Mouse (Mus musculus): ENCODE data around the gene Umod.

The Umod gene

DNA sequence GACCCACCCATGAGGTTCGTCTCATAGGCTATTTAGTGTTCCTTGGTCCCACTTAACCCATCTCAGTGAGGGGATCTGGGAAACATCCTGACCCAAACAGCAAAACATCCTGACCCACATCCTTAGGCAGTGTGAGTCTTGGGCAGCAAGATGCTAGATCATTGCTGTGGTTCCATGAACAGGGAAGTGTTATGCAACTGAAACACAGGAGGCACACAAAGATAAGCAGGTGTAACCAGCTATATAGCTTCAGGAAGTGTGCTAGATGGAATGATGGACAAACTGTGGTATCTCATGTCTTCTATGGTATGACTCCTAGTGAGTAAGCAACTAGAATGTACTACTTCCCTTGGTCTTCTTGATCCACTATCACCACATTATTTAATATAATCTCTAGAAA is 37.1 kb downstream of the Umod start:
- no peak for DNase-seq (ENCODE audit: low spot score)

DNA sequence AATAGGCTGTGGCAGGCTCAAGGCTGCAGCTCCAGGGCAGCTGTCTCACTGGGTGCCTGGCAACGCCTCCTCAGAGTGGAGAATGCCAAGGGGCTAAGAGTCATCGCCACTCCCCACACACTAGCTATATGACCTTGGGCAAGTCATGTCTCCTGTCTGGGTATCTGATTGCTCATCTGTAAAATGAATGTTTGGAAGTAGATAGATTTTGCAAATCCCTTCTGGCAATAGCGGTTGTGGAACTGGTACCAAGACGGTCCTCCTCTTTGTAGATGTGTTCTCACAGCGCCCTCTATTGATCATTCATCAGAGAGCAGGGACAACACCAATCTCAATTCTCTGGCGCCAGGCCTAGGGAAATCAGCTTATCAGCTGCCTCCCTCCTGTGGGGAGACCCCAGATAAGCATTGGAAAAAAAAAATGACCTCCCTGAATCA is 51.9 kb downstream of the Umod start:
- DNase-seq (ENCODE audit: low spot score): peak; percentile 80

DNA sequence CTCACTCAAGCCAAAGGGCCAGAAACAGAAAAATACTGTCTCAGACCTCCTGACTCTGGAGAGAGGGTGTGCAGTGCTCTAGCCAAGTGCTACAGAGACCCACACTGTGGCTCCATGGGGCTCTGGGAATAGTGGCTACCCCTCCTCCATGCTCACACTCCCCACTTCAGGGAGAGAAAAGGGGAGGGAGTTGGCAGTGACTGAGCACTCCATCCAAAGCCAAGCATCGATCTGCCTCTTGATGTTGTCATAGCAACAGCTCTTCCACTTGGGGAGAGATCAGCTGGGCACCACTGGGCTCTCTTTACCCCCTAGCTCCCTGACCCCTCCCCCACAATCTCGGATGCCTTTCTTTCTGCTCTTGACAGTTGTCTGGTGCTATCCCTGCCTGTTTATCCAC is 58.4 kb downstream of the Umod start:
- DNase-seq (ENCODE audit: low spot score): peak; percentile 8

DNA sequence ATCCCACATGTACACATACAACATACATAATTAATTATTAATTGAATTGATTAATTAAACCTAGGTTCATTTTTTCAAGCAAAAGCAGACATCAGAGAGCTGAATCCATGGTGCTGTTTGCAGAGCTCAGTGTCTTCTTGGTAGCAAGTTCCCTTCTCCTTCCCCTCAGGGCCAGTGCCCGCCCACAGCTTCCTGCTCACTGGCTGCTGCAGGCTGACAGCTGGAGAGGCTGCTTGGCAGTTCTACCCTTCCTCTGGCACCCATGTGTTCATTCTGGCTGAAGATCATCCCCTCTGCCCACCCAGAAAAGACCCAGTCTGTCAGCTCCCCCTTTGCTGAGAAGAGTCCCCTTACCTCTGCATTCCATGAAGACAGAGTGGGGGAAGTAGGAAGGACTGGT is 60.6 kb downstream of the Umod start:
- no peak for DNase-seq (ENCODE audit: low spot score)
